Mouse (Mus musculus) cerebellum, postnatal 10 days (tissue): ENCODE results near the gene Vmn1r172.
"Not testable (repeated sequence)": the region's sequence is repeated elsewhere in the genome, so short reads cannot be mapped to it uniquely, and the experiment has no call there.

Experiments used
- DNase-seq, 2 experiments: peaks; one replicate each; pipeline ENCODE4 v3.0.0; 2021; ENCODE audit warnings: mixed read lengths in 2 of 2

The Vmn1r172 gene

DNA sequence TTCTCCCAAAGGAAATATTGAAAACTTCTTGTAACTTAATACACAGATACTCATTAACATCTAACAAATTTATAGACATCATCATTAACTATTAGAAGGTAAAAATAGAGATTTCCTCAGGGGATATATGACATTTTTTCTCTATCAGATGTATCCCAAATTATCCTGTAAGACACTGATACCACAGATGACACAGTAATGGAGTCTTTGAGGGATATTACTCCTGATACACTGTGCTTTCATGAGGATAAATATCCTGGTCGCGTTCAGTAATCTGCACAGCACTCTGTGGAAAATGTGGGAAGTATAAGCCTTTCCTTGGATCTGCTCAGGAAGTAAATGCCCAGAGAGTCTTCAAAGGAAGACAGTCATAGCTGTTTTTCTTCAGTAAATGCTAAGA lies at the start of gene Vmn1r172:
Vmn1r172 (plus strand) TSS at position 301 of the 400 bp plus-strand sequence.
- no peak for DNase-seq

DNA sequence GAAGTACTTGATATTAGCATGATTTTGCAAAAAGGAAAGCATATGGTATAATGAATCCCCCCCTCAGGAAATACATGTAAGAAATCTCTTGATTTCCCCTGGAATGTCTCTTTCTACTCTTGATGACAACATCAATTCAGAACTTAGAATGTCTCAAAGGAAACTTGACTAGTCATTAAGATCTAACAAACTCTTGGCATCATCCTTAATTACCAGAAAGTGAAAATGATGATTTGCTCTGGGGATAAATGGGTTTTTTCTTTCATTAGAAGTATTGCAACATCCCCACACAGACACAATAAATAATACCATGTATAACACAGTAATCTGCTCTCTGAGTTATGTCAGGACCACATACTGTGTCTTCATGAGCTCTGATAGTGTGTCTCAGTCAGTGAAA lies 27.7 kb upstream of the Vmn1r172 start, which contains the start of gene Vmn1r171:
Vmn1r171 (plus strand) TSS at position 301 of the 400 bp plus-strand sequence.
- DNase-seq: no peak

DNA sequence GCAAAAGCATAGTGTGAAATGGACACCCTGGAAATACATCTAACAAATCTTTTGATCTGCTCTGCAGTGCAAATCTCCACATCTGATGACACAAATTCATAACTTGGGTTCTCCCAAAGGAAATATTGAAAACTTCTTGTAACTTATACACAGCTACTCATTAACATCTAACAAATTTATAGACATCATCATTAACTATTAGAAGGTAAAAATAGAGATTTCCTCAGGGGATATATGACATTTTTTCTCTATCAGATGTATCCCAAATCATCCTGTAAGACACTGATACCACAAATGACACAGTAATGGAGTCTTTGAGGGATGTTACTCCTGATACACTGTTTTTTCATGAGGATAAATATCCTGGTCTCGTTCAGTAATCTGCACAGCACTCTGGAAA lies 42.3 kb downstream of the Vmn1r172 start, which contains the start of gene Vmn1r173:
Vmn1r173 (plus strand) TSS at position 301 of the 400 bp plus-strand sequence.
- not testable (repeated sequence) for DNase-seq
